Mouse (Mus musculus) ES-Bruce4 (cell line): Measurements from ENCODE around the gene Lsm4. TPM values are rescaled to one million over a fixed set of nuclear protein-coding genes. Genes with fewer than 3 reads are reported as not detected.

Source experiments
- H3K27ac ChIP-seq: 2 replicates; pipeline ENCODE4 v1.5.1; 2012; ENCODE audit warnings: low read length, inconsistent platforms; ENCODE audit not compliant: insufficient read depth
- H3K27me3 ChIP-seq: 2 replicates; pipeline ENCODE4 v1.6.1; 2012; ENCODE audit warnings: mild to moderate bottlenecking, low read length, inconsistent platforms; ENCODE audit not compliant: control insufficient read depth, poor library complexity, insufficient read depth, severe bottlenecking
- H3K36me3 ChIP-seq: 2 replicates; pipeline ENCODE4 v1.6.1; 2012; ENCODE audit warnings: inconsistent platforms, mild to moderate bottlenecking, low read length, moderate library complexity; ENCODE audit not compliant: control insufficient read depth, poor library complexity, insufficient read depth, severe bottlenecking
- H3K4me1 ChIP-seq: one replicate; pipeline ENCODE4 v1.8.1; 2011; ENCODE audit warnings: low read length; ENCODE audit not compliant: control insufficient read depth, insufficient read depth
- H3K4me3 ChIP-seq: 2 replicates; pipeline ENCODE4 v1.5.1; 2011; ENCODE audit warnings: low read depth, mild to moderate bottlenecking, low read length
- H3K9ac ChIP-seq: 2 replicates; pipeline ENCODE4 v1.6.1; 2012; ENCODE audit warnings: low read depth, mild to moderate bottlenecking, inconsistent platforms; ENCODE audit not compliant: poor library complexity, severe bottlenecking
- H3K9me3 ChIP-seq: replicated peaks from 2 replicates; pipeline ENCODE4 v1.6.1; 2012; ENCODE audit warnings: mild to moderate bottlenecking, low read length, inconsistent platforms; ENCODE audit not compliant: control insufficient read depth, poor library complexity, insufficient read depth, severe bottlenecking
- CTCF ChIP-seq: IDR thresholded peaks from one replicate; pipeline ENCODE4 v1.8.1; 2011; ENCODE audit warnings: low read depth, low read length
- EP300 ChIP-seq: IDR thresholded peaks from 2 replicates; pipeline ENCODE4 v1.6.1; 2011; ENCODE audit warnings: low read depth, low read length; ENCODE audit not compliant: insufficient read depth
- POLR2A ChIP-seq: IDR thresholded peaks from one replicate; pipeline ENCODE4 v1.8.1; 2011; ENCODE audit warnings: low read length; ENCODE audit not compliant: insufficient read depth
- polyA plus RNA-seq: library from polyadenylated mRNA; stranded (reverse); fragments of >200 nt; gene quantifications from 2 replicates; pipeline ENCODE4 v1.2.4, GENCODE M21; 2011; ENCODE audit warnings: low read depth; ENCODE audit not compliant: missing spikeins, insufficient read depth, insufficient read length

Gene Lsm4
- polyA plus RNA-seq, 1 experiment: 211 TPM

DNA sequence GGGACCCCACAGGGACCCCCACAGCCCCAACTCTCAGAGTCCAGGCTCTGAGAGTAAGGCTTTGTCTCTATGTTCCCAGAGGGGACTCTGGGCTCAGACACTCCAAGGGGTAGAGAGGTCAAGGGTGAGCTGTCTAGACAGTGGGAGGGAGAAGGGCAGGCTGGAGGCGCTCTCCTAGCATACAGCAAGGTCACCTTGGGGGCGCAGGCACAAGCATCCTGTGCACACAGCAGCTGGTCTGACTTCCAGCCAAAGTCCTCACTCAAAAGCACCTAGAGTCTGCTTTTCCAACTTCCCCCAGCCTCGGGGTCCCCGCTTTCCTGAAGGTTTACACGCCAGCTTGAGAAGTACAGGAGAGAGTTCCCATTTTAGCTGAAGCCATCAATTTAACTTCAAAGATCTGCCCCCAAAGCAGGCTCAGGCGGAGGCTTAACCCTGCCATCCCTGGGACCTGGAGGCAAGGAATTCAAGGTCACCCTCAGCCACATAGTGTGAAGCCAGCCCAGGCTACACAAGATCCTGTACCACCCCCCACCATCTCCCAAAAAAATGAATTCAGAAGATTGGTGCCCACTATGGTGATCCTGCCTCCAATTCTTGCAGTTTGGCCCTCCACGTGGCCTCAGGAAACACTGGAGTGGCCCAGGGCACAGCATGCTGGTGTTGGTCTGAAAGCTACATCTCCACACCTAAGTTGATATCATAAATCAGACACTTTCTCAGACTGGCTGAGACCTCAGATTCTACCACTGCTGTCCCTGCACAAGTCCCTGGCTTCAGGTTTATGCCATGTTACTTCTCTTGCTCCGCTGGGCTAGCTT, 25.5 kb upstream of the Lsm4 start:
- Histone ChIP-seq H3K27ac (peak overlapping the region; percentile 73), H3K36me3 (peaks cover 12% of the 10 kb centered on the region; the same call in 1 of the 2 replicates), H3K27me3 (no peaks in the 10 kb centered on the region), H3K9me3 (no peaks in the 10 kb centered on the region), H3K9ac (peak overlapping the region; percentile 50), H3K4me3 (no peak overlapping the region), H3K4me1 (peaks cover 30% of the 10 kb centered on the region)
- TF ChIP-seq EP300 (peak; percentile 98), POLR2A (no peak)

GRCm38 (mm10) chr8:70648164-70648442, 24.9 kb upstream of the Lsm4 start:
- peak overlapping the region; percentile 73 for H3K27ac ChIP-seq
- TF ChIP-seq EP300 (no peak), POLR2A (no peak), CTCF (no peak)
- peaks cover 30% of the 10 kb centered on the region for H3K4me1 ChIP-seq
- no peaks in the 10 kb centered on the region for H3K27me3 ChIP-seq
- H3K36me3 ChIP-seq: peaks cover 12% of the 10 kb centered on the region; the same call in 1 of the 2 replicates
- no peaks in the 10 kb centered on the region for H3K9me3 ChIP-seq
- no peak overlapping the region for H3K4me3 ChIP-seq
- H3K9ac ChIP-seq: no peak overlapping the region; the same call in 1 of the 2 replicates

DNA sequence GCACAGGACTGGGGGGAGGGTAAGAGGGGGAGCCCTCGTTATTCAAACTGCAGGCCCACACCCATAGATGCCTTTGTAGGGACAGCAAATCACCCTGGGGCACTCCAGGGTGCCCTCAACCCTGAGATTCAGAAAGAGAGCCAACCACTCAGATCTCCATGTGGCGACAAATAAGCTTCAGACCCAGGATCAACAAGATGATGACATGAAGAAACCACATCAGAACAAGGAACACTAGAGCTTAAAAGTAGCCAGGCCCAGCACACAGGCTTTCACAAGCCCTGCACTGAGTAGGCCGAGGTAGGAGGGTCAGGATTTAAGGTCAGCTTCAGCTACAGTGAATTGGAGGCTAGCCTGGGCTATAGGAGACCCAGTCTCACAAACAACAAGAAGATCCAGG, 24.1 kb upstream of the Lsm4 start:
- peak overlapping the region; percentile 65; the same call in 1 of the 2 replicates for H3K9ac ChIP-seq
- TF ChIP-seq EP300: no peak
- no peak for TF ChIP-seq CTCF
- no peak for TF ChIP-seq POLR2A
- H3K4me1 ChIP-seq: peaks cover 30% of the 10 kb centered on the region
- peak overlapping the region; percentile 73 for H3K27ac ChIP-seq
- no peaks in the 10 kb centered on the region for H3K9me3 ChIP-seq
- H3K4me3 ChIP-seq: no peak overlapping the region
- H3K36me3 ChIP-seq: peaks cover 12% of the 10 kb centered on the region; the same call in 1 of the 2 replicates
- H3K27me3 ChIP-seq: no peaks in the 10 kb centered on the region

- H3K4me3 ChIP-seq: no peak overlapping the region
- H3K27me3 ChIP-seq: no peaks in the 10 kb centered on the region
- no peaks in the 10 kb centered on the region for H3K9me3 ChIP-seq
- H3K4me1 ChIP-seq: peaks cover 30% of the 10 kb centered on the region
- peaks cover 12% of the 10 kb centered on the region; the same call in 1 of the 2 replicates for H3K36me3 ChIP-seq
- TF ChIP-seq CTCF (no peak), EP300 (peak; percentile 97)
- peak overlapping the region; percentile 73 for H3K27ac ChIP-seq
- H3K9ac ChIP-seq: peak overlapping the region; percentile 65
Measured at GRCm38 (mm10) chr8:70649324-70649723, 23.7 kb upstream of the Lsm4 start.

- TF ChIP-seq EP300 (no peak), CTCF (no peak), POLR2A (no peak)
- peaks cover 27% of the 10 kb centered on the region for H3K4me1 ChIP-seq
- H3K27me3 ChIP-seq: no peaks in the 10 kb centered on the region
- H3K36me3 ChIP-seq: peaks cover 21% of the 10 kb centered on the region
- H3K27ac ChIP-seq: peak overlapping the region; percentile 73
- H3K9ac ChIP-seq: peak overlapping the region; percentile 65
- no peaks in the 10 kb centered on the region for H3K9me3 ChIP-seq
- no peak overlapping the region for H3K4me3 ChIP-seq
Measured at GRCm38 (mm10) chr8:70650351-70650750, 22.7 kb upstream of the Lsm4 start.

GRCm38 (mm10) chr8:70653226-70653625, 19.8 kb upstream of the Lsm4 start:
- Histone ChIP-seq H3K4me3 (no peak overlapping the region), H3K27me3 (no peaks in the 10 kb centered on the region), H3K9ac (no peak overlapping the region), H3K27ac (no peak overlapping the region), H3K36me3 (peaks cover 32% of the 10 kb centered on the region), H3K4me1 (peaks cover 13% of the 10 kb centered on the region), H3K9me3 (no peaks in the 10 kb centered on the region)
- TF ChIP-seq CTCF (peak; percentile 94), EP300 (no peak)
